Mouse (Mus musculus) ES-E14 (cell line): ENCODE results near the gene Slc10a3.

Experiments used
- HCFC1 ChIP-seq: IDR thresholded peaks from 2 replicates; pipeline ENCODE4 v1.6.1; 2012; ENCODE audit warnings: low read length, inconsistent platforms, borderline replicate concordance; ENCODE audit not compliant: insufficient read depth
- ZC3H11A ChIP-seq: IDR thresholded peaks from 2 replicates; pipeline ENCODE4 v1.6.1; 2012; ENCODE audit warnings: low read depth, mild to moderate bottlenecking, inconsistent platforms, low read length, borderline replicate concordance

- TF ChIP-seq ZC3H11A (no peak), HCFC1 (no peak)
Observed at GRCm38 (mm10) chrX:74368209-74368909, 4.8 kb downstream of the Slc10a3 start.
